Mouse (Mus musculus) central nervous system, embryonic 18 days (tissue): ENCODE data around the gene Htr7. TPM values are rescaled to one million over a fixed set of nuclear protein-coding genes. Genes with fewer than 3 reads are reported as not detected.

Source experiments
- polyA plus RNA-seq: library from polyadenylated mRNA; depleted of rRNA; stranded (reverse); fragments of >200 nt; gene quantifications from 2 replicates; pipeline ENCODE4 v1.2.3, GENCODE M21; 2012; rRNA removed

The Htr7 gene
- 8.1 and 10.9 TPM in 2 replicates for polyA plus RNA-seq

DNA sequence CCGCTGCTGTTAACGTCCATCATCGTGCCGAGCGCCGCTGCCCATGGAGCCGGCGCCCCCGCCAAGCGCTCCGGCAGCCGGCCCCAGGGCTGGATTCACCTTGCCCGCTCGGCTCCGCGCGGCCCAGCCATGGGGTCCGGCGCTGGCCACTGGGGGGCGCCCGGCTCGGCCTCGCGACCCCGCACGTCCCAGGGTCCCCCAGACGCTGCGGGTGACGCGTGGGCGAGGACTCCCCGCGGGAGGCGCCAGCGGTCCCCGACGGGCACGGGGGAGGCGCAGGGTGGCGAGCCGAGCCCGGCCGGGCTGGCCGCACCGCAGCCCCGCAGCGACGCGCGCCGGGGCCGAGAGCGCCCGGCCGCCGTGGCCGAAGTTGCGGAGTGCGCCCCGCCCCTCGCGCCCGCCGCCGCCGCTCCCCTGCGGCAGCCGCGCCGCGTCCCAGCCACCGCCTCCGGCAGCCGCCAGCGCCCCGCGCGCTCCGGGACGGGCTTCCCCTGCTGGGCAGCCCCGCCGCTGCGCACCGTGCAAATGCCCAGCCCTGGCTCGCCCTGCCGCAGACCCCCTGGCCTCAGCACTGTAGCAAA, at the start of gene Htr7:
TSS of gene Htr7 (minus strand) at position 277 of the 581 bp plus-strand sequence.

DNA sequence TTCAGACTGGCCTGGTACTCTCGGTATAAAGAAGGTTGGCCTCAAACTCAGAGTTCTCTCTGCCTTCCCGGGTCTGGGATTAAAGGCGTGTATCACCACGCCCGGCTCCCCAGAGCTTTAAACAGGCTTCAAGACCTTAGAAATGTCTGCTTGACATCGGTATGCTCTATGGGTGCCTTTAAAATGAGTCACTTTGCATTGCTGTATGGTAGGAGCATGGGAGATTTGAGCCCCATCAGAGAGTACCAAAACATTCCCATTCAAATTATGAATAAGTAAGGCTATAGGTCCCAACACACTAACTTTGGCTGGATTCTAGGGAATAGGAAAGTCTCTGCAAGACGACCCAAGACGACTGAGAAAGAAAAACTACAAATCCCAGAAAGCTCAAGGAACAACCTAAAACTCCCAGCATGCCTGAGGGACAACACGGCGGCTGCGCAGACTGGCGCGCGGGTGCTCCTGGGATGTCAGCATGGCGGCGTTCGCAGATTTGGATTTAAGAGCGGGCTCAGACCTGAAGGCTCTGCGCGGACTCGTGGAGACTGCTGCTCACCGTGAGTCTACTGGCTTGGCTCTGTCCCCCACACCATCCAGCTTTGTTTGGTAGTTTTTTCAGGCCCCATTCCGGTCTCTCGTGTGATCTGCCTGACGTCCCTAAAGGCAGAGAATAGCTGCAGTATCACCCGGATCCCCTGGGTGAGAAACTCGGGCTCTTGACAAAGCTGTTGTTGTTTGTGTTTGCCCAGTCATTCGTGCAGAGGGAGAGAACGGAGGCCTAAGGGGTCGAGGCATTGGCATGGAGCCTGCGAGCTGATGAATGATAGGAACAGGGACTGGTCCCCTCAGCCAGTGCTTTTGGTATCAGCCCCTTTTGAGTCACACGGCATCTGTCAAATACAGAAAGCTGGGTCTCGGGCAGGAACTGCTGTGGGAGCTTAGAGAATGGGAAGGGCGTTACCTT, 26.2 kb upstream of the Htr7 start, which contains the start of gene Rpp30:
TSS of gene Rpp30 (plus strand) at position 455 of the 964 bp plus-strand sequence.

Other genes with a start within 250 kb of the Htr7 start
- gene Rpp30, start 26.2 kb upstream of the Htr7 start, polyA plus RNA-seq = 37.3 and 38.9 TPM in 2 replicates
- 0.09 and 0.29 TPM in 2 replicates for gene Ankrd1, start 62.6 kb upstream of the Htr7 start, polyA plus RNA-seq